Mouse (Mus musculus): ENCODE data around the gene Gm28998. TPM values are rescaled to one million over a fixed set of nuclear protein-coding genes. Genes with fewer than 3 reads are reported as not detected.

Gm28998 gene
- total RNA-seq (2023) = not detected

DNA sequence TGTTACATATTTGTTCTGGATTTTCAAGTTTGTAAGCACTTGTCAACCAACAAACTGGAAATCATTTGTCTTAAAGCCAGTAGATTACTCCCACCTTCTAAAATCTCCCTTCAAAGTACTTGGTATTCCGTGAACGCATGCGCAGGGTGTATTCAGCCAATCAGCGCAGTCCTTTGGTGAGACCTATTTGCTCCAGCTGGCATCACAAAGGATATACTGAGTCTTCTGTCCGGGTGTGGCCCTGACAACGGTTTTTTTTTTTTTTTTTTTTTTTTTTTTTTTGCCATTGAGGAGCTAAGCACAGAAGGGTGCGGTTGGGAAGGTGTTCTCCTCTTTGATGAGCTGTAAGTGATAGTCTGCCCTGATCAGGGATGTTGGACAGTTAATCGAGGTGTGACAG lies at the start of gene Gm28998:
Gene Gm28998 (plus strand): TSS at position 301 of the 400 bp plus-strand sequence.

Other genes with a start within 250 kb of the Gm28998 start
- gene Gm21244, start 84.5 kb upstream of the Gm28998 start, total RNA-seq (2023) = not detected
- not detected for gene Gm21788, start 151.2 kb downstream of the Gm28998 start, total RNA-seq (2023)

Data from T-cell, adult 66 days (primary cell).